Mouse (Mus musculus) cerebellum, adult 2 months (tissue): ENCODE data around the gene Cd7. TPM values are rescaled to one million over a fixed set of nuclear protein-coding genes. Genes with fewer than 3 reads are reported as not detected.

Source experiments
- DNase-seq, 2 experiments: peaks; one replicate each; pipeline ENCODE4 v3.0.0; 2021
- H3K27ac ChIP-seq: fragments of 200-500 bp; 2 replicates; pipeline ENCODE4 v1.5.1; 2012; ENCODE audit warnings: low read length, control low read depth, inconsistent platforms; ENCODE audit not compliant: insufficient read depth
- H3K27me3 ChIP-seq: fragments of 200-500 bp; 2 replicates; pipeline ENCODE4 v1.6.1; 2012; ENCODE audit warnings: inconsistent platforms, mild to moderate bottlenecking, low read length, moderate library complexity; ENCODE audit not compliant: control insufficient read depth, insufficient read depth
- H3K4me1 ChIP-seq: fragments of 200-500 bp; 2 replicates; pipeline ENCODE4 v1.6.1; 2011; ENCODE audit warnings: low read length; ENCODE audit not compliant: control insufficient read depth, insufficient read depth
- H3K4me3 ChIP-seq: fragments of 200-500 bp; replicated peaks from 2 replicates; pipeline ENCODE3; 2011; ENCODE audit warnings: mild to moderate bottlenecking, low read depth, low read length, control low read depth; ENCODE audit not compliant: insufficient read depth
- CTCF ChIP-seq: fragments of 200-500 bp; IDR thresholded peaks from 2 replicates; pipeline ENCODE4 v1.5.1; 2011; ENCODE audit warnings: low read depth, mild to moderate bottlenecking, control low read depth, low read length, moderate library complexity, borderline replicate concordance; ENCODE audit not compliant: insufficient read depth
- POLR2A ChIP-seq: fragments of 200-500 bp; IDR thresholded peaks from 2 replicates; pipeline ENCODE4 v1.6.1; 2011; ENCODE audit warnings: low read length, control low read depth, borderline replicate concordance; ENCODE audit not compliant: insufficient read depth
- WGBS: fragments of 180-500 bp; shearing (Covaris S2); methylation state at CpG from one replicate; pipeline ENCODE4 v1.1.7; 2018; 5-methylcytosine and 5-hydroxymethylcytosine counted together
- polyA plus RNA-seq: library from polyadenylated mRNA; depleted of rRNA; stranded (reverse); fragments of >200 nt; gene quantifications from 2 replicates; pipeline ENCODE4 v1.2.3, GENCODE M21; 2012

The Cd7 gene
- polyA plus RNA-seq, 1 experiment, result 0.11 TPM

DNA sequence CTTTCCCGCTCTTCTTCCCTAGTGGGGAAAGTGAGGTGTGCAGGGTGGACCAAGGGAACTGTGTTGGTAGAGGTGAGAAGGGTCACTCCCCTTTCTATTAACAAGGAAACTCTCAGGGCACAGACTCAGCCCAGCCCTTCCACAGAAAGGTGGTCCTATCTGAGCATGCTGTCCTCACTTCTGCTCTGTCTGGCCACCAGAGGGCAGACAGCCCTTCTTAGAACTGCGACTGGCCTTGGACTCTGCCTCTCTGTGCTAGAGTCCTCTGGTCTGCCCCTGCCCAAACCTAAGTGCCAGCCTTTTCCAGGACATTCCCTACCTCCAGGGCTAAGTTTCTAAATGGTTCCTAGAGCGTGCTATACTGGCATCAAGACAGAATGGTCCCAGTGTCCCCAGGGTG is 21.5 kb downstream of the Cd7 start:
- TF ChIP-seq CTCF (peak; percentile 71), POLR2A (no peak)
- peak; percentile 44 to 60 for DNase-seq
- WGBS, result 50% methylated on average over 3 of the region's 3 CpGs
- Histone ChIP-seq H3K27ac (no peak overlapping the region), H3K4me1 (no peaks in the 10 kb centered on the region), H3K27me3 (no peaks in the 10 kb centered on the region), H3K4me3 (no peak overlapping the region)

DNA sequence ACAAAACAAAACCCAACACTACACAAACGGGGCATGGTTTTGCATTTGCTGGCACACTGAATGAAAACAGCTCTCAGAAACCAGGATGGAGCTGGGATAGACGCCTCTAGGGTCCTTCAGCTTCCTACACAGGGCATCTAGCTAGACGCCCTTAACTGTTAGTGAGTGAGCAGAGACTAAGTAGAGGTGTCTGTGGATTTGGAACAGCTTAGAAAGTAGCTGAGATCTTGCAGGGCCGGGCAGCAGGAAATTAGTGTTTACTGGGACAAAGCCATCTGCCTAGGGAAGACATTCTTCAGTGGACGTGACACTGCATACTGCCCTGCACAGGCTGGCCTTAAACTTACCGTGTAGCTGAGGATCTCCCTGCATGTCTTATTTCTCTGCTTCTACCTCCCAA is 23.7 kb downstream of the Cd7 start:
- H3K27me3 ChIP-seq, result no peaks in the 10 kb centered on the region
- TF ChIP-seq POLR2A, result no peak
- H3K4me1 ChIP-seq, result no peaks in the 10 kb centered on the region
- DNase-seq, result peak; percentile 31 to 37
- H3K27ac ChIP-seq, result no peak overlapping the region
- H3K4me3 ChIP-seq, result no peak overlapping the region
- 11% methylated on average over 6 of the region's 6 CpGs for WGBS

DNA sequence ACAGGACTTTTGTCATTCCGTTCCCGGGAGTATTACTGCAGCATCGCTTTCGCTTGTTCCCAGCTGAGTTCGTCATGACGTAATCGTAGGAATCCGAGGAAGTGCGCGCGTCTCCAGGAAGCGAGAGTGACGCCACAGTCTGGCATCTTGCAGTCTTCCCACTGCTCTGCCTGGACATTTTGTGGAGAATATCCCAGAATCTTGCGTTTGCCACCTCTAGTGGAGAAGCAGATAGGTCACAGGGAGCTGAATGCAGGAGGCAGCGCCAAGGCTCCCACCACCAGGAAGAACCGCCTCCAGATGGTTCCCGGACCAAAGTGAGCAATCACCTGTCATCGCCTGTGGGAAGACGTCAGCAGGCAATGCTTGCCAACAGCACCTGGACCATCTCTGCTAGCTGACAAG is 24.3 kb downstream of the Cd7 start:
- Histone ChIP-seq H3K4me1 (no peaks in the 10 kb centered on the region), H3K27me3 (no peaks in the 10 kb centered on the region), H3K4me3 (peak overlapping the region; percentile 56), H3K27ac (peak overlapping the region; percentile 39; the same call in 1 of the 2 replicates)
- 18% methylated on average over 19 of the region's 19 CpGs for WGBS
- TF ChIP-seq CTCF (no peak), POLR2A (peak; percentile 34; the same call in 1 of the 2 replicates)
- DNase-seq, result peak; percentile 87 to 90

DNA sequence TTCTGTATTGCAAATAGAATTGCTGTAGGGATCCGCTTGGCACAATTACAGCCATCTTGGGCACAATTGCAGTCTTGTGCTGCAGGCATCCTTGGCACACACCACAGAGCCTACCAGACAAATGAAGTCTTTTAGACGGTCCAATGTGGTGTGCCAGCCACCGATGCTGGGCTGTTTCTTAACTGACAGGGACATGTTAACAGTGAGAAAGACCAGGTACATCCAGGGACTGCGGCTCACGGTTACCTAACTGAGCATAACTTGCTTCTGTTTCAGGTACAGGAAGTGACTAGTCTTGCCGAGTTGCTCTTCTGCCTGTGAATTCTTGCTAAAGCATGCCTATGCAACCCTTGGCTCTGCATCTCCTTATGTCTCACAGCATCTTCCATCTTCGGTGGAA is 25.6 kb downstream of the Cd7 start:
- no peaks in the 10 kb centered on the region for H3K27me3 ChIP-seq
- WGBS, result 71% methylated on average over 7 of the region's 7 CpGs
- H3K4me3 ChIP-seq, result no peak overlapping the region
- no peak for TF ChIP-seq CTCF
- no peak for TF ChIP-seq POLR2A
- DNase-seq, result no peak
- no peaks in the 10 kb centered on the region for H3K4me1 ChIP-seq
- no peak overlapping the region for H3K27ac ChIP-seq

DNA sequence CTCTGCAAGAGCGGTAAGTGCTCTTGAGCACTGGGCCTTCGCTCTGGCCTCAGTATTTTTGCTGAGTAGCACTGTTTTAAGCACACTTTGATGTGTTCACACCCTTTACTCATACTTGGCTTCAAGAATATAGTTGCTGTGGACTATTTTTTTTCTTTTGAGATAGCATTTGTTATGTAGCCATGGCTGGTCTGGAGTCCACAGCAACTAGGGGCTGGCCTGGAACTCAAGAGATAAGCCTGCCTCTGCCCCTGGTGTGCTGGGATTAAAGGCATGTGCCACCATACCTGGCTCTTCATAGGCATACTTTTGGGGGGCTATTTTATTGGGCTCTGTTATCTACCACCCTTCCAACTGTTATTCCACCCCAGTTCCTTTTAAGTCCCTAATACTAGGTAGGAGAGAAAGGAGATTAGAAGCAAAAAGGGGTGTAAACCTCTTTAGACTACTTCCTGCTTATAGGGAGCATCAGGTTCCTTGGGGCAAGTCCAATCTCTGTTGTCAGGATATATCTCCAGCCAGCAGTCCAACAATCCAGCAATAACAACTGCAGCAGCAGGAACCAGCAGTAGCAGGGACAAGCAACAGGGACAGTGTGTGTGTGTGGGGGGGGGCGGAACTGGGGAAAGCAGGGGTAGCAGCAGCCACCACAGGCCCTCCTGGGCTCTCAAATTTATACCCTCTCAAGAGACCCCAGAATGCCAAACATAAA is 29.0 kb downstream of the Cd7 start:
- WGBS, result 95% methylated on average over 3 of the region's 3 CpGs
- no peak for DNase-seq
- Histone ChIP-seq H3K27me3 (no peaks in the 10 kb centered on the region), H3K4me1 (no peaks in the 10 kb centered on the region), H3K4me3 (no peak overlapping the region), H3K27ac (no peak overlapping the region)
- no peak for TF ChIP-seq POLR2A
- no peak for TF ChIP-seq CTCF

DNA sequence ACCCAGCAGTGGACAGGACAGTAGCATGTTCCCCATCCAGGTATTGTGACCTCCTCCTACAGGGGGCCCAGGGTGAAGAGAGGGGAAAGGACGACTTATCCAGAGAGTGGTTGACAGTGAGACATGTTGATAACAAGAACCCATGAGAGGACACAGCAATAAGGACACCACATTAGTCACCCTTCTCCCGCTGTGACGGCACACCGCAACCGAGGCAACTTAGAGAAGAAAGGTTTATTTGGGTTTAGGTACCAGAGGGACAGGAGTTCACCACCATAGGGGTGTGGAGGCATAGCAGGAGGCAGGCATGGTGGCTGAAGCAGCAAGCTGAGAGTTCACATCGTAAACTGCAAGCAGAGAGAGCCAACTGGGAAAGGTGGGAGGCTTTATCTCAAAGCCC is 33.0 kb downstream of the Cd7 start:
- no peak overlapping the region for H3K27ac ChIP-seq
- no peaks in the 10 kb centered on the region for H3K4me1 ChIP-seq
- WGBS, result 70% methylated on average over 6 of the region's 6 CpGs
- H3K4me3 ChIP-seq, result no peak overlapping the region
- no peaks in the 10 kb centered on the region for H3K27me3 ChIP-seq
- no peak for DNase-seq
- TF ChIP-seq CTCF (no peak), POLR2A (no peak)

DNA sequence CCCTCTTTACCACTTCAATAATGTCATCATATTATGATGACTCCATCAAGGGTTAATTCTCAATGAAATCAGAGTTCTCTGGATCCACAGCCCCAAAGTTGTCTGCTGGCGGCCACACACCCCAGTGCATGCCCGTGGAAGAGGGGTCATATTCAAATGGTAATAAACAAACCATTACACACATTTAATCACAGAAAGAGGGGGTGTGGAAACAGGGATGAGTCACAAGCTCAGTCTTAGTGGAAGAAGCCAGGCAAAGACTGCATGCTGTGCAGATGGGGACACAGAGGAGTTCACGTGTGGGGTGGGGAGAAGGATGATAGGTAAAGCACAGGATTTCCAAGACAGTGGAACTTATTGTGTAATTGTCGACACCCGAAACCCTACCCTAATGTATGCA is 34.9 kb downstream of the Cd7 start:
- Histone ChIP-seq H3K27ac (no peak overlapping the region), H3K4me3 (no peak overlapping the region), H3K27me3 (no peaks in the 10 kb centered on the region), H3K4me1 (no peaks in the 10 kb centered on the region)
- no peak for TF ChIP-seq CTCF
- no peak for TF ChIP-seq POLR2A
- WGBS, result 40% methylated on average over 5 of the region's 5 CpGs
- DNase-seq, result no peak

DNA sequence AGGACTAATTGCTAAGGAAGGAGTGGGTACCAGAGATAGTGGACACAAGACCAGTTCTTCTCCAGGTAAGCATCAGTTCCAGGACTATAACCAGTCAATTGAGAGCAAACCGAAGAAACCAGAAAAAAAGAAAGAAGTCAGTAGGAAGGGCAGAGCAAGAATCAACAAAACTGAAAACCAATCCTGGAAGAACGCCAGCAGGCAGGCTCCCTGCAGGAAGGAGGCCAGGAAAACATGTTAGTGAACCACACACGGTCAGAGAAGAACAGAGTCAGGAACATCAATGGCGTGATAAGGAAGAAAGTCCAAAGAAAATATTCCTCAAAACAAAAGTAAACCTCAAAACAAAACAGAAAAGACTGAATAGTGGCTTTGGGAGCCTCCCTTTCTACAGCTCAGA is 37.3 kb downstream of the Cd7 start:
- Histone ChIP-seq H3K4me3 (no peak overlapping the region), H3K4me1 (no peaks in the 10 kb centered on the region), H3K27me3 (no peaks in the 10 kb centered on the region), H3K27ac (no peak overlapping the region)
- 27% methylated on average over 4 of the region's 4 CpGs for WGBS
- peak in 1 of 2 experiments; percentile 21 for DNase-seq
- TF ChIP-seq CTCF, result no peak
- no peak for TF ChIP-seq POLR2A
